Mouse (Mus musculus): ENCODE results near the gene E130114P18Rik. TPM values are rescaled to one million over a fixed set of nuclear protein-coding genes. Genes with fewer than 3 reads are reported as not detected.

The E130114P18Rik gene
- polyA plus RNA-seq, 1 experiment from 2014 or later = 11.6 TPM

DNA sequence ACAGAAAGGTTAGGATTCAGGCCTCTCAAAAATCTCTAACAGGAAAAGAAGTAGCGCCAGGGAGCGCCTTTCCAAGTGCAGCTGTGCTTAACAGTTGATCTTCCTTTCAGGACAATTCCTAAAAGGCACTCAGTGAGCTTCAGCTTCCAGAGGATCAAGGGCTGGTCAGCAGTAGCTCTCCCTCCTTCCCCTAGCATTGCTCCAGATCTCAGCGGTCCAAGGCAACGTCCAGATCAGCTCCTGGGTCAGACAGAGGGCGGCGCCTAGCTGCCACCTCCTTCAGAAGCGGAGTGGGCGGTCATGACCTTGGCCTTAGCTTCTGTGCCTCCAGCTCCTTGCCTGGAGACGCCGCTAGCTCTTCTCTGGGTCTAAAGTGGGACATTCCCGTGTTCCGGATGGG, 23.6 kb downstream of the E130114P18Rik start:
- no peak overlapping the region for H3K27ac ChIP-seq (ENCODE audit: low read length)
- no peak overlapping the region for H3K4me2 ChIP-seq (ENCODE audit: low read length)
- H3K9me3 ChIP-seq (replicated peaks; ENCODE audit: control insufficient read depth, low read length, poor library complexity, severe bottlenecking) = no peaks in the 10 kb centered on the region
- peaks cover 48% of the 10 kb centered on the region for H3K27me3 ChIP-seq (ENCODE audit: control insufficient read depth, insufficient read depth, low read depth, low read length)
- H3K4me3 ChIP-seq (ENCODE audit: low read depth, low read length) = no peak overlapping the region
- WGBS = 16% methylated on average over 12 of the region's 12 CpGs
- H3K9ac ChIP-seq (ENCODE audit: low read depth, low read length) = no peak overlapping the region
- H3K4me1 ChIP-seq (ENCODE audit: control insufficient read depth, insufficient read depth, low read length) = peaks cover 24% of the 10 kb centered on the region
- H3K36me3 ChIP-seq (ENCODE audit: control insufficient read depth, insufficient read depth, low read length) = no peaks in the 10 kb centered on the region
- no peak for ATAC-seq

DNA sequence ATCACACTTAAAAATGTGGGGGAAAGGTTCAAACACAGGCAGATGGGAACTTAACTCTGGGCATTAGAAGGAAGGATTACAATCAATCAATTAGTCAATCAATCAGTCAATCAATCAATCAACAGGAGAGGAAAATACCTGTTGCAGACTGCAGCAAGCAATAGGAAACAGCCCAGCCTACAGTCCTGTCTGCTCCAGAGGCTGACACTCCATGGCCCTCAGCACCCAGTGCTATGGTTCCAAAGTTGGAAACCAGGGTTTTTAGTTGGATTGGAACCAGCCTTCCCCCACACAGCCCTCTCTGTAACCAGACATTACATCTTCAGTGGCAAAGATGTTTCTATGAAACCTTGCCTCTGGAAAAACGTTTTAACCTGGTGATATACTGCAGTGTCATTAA, 24.4 kb downstream of the E130114P18Rik start:
- H3K27ac ChIP-seq (ENCODE audit: low read length) = no peak overlapping the region
- H3K4me3 ChIP-seq (ENCODE audit: low read depth, low read length) = no peak overlapping the region
- H3K27me3 ChIP-seq (ENCODE audit: control insufficient read depth, insufficient read depth, low read depth, low read length) = peaks cover 47% of the 10 kb centered on the region
- H3K36me3 ChIP-seq (ENCODE audit: control insufficient read depth, insufficient read depth, low read length) = no peaks in the 10 kb centered on the region
- no peak overlapping the region for H3K4me2 ChIP-seq (ENCODE audit: low read length)
- H3K9me3 ChIP-seq (replicated peaks; ENCODE audit: control insufficient read depth, low read length, poor library complexity, severe bottlenecking) = no peaks in the 10 kb centered on the region
- no peak overlapping the region for H3K9ac ChIP-seq (ENCODE audit: low read depth, low read length)
- WGBS = 15% methylated on average over 1 of the region's 1 CpGs
- no peak for ATAC-seq
- H3K4me1 ChIP-seq (ENCODE audit: control insufficient read depth, insufficient read depth, low read length) = peaks cover 20% of the 10 kb centered on the region

DNA sequence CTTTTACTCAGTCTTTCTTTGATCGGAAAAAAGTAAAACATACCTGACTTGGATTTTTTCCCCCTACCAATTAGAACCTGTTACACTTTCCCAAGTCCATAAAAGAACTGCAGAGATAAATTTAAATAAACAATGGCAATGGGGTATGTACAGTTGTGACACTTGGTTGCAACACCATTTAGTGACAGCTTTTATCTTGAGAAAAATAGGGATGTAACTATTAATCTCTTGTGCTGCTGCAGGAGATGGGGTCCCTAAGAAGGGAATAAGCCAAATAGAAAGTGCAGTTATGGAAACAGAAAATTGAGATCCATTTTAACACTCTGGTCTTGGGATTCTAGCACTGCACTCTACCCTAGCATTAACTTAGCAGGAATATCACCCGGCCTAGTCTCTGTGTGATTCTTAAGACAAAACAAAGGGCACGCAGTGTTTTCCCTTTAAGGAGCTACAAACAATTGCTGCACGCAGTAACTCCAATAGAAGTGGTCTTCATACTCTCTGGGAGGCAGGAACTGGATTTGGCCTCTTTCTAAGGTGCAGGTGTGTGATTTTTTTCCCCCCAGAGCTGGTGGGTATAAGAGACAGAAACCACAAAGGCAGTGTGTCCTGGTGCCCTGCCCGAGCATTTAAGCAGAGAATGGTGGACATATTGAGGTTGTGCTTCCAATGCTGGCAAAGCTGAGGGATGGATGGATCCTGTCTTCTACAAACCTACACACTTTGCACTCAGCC, 25.4 kb downstream of the E130114P18Rik start:
- Histone ChIP-seq H3K27ac (ENCODE audit: low read length) (no peak overlapping the region), H3K9ac (ENCODE audit: low read depth, low read length) (no peak overlapping the region), H3K4me2 (ENCODE audit: low read length) (peak overlapping the region; percentile 78), H3K36me3 (ENCODE audit: control insufficient read depth, insufficient read depth, low read length) (no peaks in the 10 kb centered on the region), H3K9me3 (replicated peaks; ENCODE audit: control insufficient read depth, low read length, poor library complexity, severe bottlenecking) (no peaks in the 10 kb centered on the region), H3K4me3 (ENCODE audit: low read depth, low read length) (peak overlapping the region; percentile 37; the same call in 1 of the 2 replicates), H3K4me1 (ENCODE audit: control insufficient read depth, insufficient read depth, low read length) (peaks cover 14% of the 10 kb centered on the region), H3K27me3 (ENCODE audit: control insufficient read depth, insufficient read depth, low read depth, low read length) (peaks cover 47% of the 10 kb centered on the region)
- WGBS = 21% methylated on average over 5 of the region's 5 CpGs
- ATAC-seq = no peak

DNA sequence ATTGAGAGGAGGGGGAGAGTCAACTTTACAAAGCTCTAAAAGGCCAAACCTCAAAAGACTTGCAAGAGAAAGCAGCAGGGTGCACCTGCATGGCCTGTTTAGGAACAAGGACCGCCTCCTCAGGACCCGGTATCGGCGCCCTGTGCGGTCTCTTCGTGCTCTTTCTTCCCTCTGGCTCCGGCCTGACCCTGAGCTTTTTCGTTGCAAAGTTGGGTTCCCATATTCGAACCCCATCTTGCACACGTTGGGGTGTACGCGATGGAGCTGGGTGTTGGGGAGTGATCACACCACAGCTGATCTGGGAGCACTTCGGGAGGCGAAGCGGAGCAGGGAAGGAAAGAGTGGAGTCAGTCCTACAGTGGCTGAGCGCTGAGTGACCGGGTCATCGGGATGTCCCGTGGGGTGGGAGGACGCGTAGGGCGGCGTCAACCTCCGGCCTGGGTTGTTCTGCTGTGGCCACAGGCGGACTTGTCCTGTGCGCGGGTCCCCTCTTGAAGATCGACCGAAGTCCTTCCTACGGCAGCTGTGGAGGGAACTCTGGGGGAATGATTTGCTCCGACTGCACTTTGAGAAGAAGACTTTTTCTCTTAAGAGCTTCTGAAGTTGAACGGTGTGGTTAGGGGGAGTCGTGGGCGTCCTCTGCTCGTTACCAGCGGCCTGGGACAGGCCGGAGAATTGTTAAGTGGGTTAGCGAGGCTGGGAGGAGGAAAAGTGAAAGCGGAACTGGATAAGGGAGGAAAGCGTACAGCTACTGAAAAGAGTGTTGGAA, 26.2 kb downstream of the E130114P18Rik start:
- peak overlapping the region; percentile 37 for H3K4me3 ChIP-seq (ENCODE audit: low read depth, low read length)
- H3K4me1 ChIP-seq (ENCODE audit: control insufficient read depth, insufficient read depth, low read length) = peaks cover 14% of the 10 kb centered on the region
- H3K27me3 ChIP-seq (ENCODE audit: control insufficient read depth, insufficient read depth, low read depth, low read length) = peaks cover 47% of the 10 kb centered on the region
- peak overlapping the region; percentile 53 for H3K27ac ChIP-seq (ENCODE audit: low read length)
- no peaks in the 10 kb centered on the region for H3K36me3 ChIP-seq (ENCODE audit: control insufficient read depth, insufficient read depth, low read length)
- ATAC-seq = peak; percentile 65
- H3K9ac ChIP-seq (ENCODE audit: low read depth, low read length) = peak overlapping the region; percentile 59
- WGBS = 1% methylated on average over 40 of the region's 40 CpGs
- H3K4me2 ChIP-seq (ENCODE audit: low read length) = peak overlapping the region; percentile 78
- H3K9me3 ChIP-seq (replicated peaks; ENCODE audit: control insufficient read depth, low read length, poor library complexity, severe bottlenecking) = no peaks in the 10 kb centered on the region

DNA sequence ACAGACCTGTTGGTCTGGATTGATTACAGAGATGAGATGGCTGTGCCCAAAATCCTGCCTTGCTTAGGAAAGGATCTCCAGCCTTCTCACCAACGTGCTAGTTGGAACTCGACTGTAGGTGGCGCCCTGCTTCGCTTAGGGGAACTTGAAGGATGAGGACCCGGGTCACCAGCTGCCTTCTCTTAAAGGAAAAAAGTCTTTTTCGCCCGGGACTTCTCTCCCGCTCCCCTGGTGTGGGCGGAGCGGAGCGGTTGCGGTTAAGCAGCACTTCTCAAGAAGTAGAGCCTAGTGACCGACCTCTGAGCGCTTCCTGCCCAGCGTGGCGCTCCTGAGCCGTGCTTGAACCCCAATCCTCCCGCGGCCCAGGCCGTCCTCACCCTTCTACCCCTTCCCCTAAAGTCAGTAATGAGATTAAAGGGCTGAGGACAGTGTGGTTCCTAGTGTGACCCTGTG, 26.8 kb downstream of the E130114P18Rik start:
- Histone ChIP-seq H3K36me3 (ENCODE audit: control insufficient read depth, insufficient read depth, low read length) (no peaks in the 10 kb centered on the region), H3K9me3 (replicated peaks; ENCODE audit: control insufficient read depth, low read length, poor library complexity, severe bottlenecking) (no peaks in the 10 kb centered on the region), H3K4me1 (ENCODE audit: control insufficient read depth, insufficient read depth, low read length) (peaks cover 14% of the 10 kb centered on the region), H3K9ac (ENCODE audit: low read depth, low read length) (peak overlapping the region; percentile 59; the same call in 1 of the 2 replicates), H3K27me3 (ENCODE audit: control insufficient read depth, insufficient read depth, low read depth, low read length) (peaks cover 45% of the 10 kb centered on the region), H3K27ac (ENCODE audit: low read length) (peak overlapping the region; percentile 53; the same call in 1 of the 2 replicates), H3K4me2 (ENCODE audit: low read length) (peak overlapping the region; percentile 78), H3K4me3 (ENCODE audit: low read depth, low read length) (peak overlapping the region; percentile 37)
- WGBS = 0% methylated on average over 20 of the region's 20 CpGs
- peak; percentile 67 for ATAC-seq

DNA sequence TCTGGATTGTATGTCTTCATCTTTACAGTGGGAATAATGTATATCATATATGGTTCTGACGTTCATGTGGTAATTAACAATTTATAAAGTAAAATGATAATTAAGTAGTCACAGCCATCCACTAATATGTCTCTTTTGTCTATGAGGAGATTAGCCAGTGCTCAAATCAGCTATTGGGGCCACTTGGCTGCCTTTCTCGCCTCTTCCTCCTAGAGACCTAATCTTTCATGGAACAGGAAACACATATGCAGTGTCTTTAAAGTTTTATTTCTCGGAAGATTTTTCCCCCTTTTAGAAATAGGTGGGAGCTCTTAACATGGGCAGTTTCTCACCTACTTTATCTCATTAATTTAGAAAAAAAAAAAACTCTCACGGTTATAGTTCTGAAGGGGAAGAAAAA, 27.5 kb downstream of the E130114P18Rik start:
- H3K27ac ChIP-seq (ENCODE audit: low read length) = no peak overlapping the region
- H3K36me3 ChIP-seq (ENCODE audit: control insufficient read depth, insufficient read depth, low read length) = no peaks in the 10 kb centered on the region
- peaks cover 18% of the 10 kb centered on the region for H3K4me1 ChIP-seq (ENCODE audit: control insufficient read depth, insufficient read depth, low read length)
- H3K27me3 ChIP-seq (ENCODE audit: control insufficient read depth, insufficient read depth, low read depth, low read length) = peaks cover 40% of the 10 kb centered on the region
- no peak overlapping the region for H3K4me3 ChIP-seq (ENCODE audit: low read depth, low read length)
- no peak overlapping the region for H3K9ac ChIP-seq (ENCODE audit: low read depth, low read length)
- ATAC-seq = no peak
- H3K4me2 ChIP-seq (ENCODE audit: low read length) = no peak overlapping the region
- 49% methylated on average over 4 of the region's 4 CpGs for WGBS
- H3K9me3 ChIP-seq (replicated peaks; ENCODE audit: control insufficient read depth, low read length, poor library complexity, severe bottlenecking) = no peaks in the 10 kb centered on the region

DNA sequence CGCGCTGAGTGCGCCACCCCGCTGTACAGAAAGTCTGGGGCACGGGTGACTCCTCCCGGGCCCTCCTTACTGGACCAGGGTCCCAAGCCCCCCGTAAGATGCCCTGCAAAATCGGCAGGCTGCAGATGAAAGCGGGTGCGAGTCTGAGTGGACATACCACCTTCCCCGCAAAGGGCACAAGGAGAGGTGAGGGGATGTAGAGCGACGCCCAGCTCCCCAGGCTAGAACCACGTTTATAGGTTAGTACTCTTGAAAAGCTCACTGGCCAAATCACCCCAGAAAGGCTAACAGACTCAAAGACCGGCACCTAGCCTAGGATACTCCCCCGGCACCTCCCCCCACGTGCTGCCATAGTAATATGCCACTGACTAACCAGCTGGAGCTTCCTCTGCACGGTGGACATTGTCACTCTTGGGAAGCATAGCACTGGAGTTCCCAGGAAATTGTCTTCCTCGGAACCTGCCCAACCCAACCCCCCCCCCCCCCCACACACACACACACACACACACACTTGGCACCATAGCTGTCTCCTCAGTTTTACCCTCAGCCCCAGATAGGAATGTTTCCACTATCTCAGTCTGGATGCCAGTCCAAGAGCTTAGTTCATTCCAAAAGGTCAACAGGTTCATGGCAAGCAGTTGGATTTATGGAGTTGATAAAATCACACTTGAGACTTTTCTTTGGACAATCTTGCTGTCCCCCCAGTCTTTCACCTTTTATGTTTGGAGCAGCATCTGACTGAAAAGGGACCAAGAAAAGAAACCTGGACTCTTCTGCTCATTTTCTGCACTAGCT, 31.6 kb downstream of the E130114P18Rik start:
- peak overlapping the region; percentile 92 for H3K4me2 ChIP-seq (ENCODE audit: low read length)
- peaks cover 6% of the 10 kb centered on the region for H3K27me3 ChIP-seq (ENCODE audit: control insufficient read depth, insufficient read depth, low read depth, low read length)
- no peak overlapping the region for H3K27ac ChIP-seq (ENCODE audit: low read length)
- peak; percentile 55 for ATAC-seq
- H3K4me3 ChIP-seq (ENCODE audit: low read depth, low read length) = peak overlapping the region; percentile 37
- peak overlapping the region; percentile 47; the same call in 1 of the 2 replicates for H3K9ac ChIP-seq (ENCODE audit: low read depth, low read length)
- 8% methylated on average over 19 of the region's 19 CpGs for WGBS
- no peaks in the 10 kb centered on the region for H3K36me3 ChIP-seq (ENCODE audit: control insufficient read depth, insufficient read depth, low read length)
- no peaks in the 10 kb centered on the region for H3K9me3 ChIP-seq (replicated peaks; ENCODE audit: control insufficient read depth, low read length, poor library complexity, severe bottlenecking)
- peaks cover 12% of the 10 kb centered on the region for H3K4me1 ChIP-seq (ENCODE audit: control insufficient read depth, insufficient read depth, low read length)

DNA sequence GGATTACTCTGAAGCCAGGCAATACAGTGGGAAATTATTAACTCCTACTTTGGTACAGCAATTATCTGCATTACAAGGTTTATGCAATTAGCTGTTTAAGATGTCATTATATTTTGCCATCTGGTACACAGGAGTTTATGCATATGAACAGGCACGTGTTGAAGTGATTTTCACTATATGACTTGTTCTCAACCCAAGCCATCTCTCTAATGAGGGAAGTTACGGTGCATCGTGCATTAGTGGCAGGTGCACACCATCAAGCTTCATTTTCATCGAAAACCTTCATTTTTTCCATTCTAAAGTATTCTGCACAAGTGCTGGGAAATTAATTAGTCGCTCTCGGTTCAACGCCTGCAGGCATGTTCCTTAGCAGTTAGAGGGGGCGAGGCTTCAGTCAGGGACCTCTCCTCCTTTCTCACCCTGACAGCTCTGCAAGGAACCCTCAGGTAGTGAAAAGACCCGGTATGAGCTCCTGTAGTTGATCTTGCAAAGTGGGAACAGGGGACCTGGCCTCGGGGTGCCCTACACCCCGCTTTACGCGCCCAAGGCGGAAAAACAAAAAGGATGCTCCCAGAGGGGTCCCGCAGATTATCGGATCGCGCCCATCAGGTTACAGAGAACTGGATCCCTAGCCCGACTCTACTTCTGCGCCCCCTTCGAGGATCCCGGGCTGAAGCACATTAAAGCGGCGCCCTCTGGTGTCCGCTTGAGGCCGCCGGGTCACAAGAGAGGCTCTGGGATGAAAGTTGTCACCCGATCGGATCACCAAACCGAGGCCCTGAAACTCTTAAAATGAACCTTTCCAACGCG, 32.4 kb downstream of the E130114P18Rik start:
- Histone ChIP-seq H3K9me3 (replicated peaks; ENCODE audit: control insufficient read depth, low read length, poor library complexity, severe bottlenecking) (no peaks in the 10 kb centered on the region), H3K27me3 (ENCODE audit: control insufficient read depth, insufficient read depth, low read depth, low read length) (no peaks in the 10 kb centered on the region), H3K4me3 (ENCODE audit: low read depth, low read length) (peak overlapping the region; percentile 37), H3K4me2 (ENCODE audit: low read length) (peak overlapping the region; percentile 92), H3K36me3 (ENCODE audit: control insufficient read depth, insufficient read depth, low read length) (no peaks in the 10 kb centered on the region), H3K4me1 (ENCODE audit: control insufficient read depth, insufficient read depth, low read length) (peaks cover 6% of the 10 kb centered on the region), H3K27ac (ENCODE audit: low read length) (no peak overlapping the region), H3K9ac (ENCODE audit: low read depth, low read length) (peak overlapping the region; percentile 47; the same call in 1 of the 2 replicates)
- peak; percentile 92 for ATAC-seq
- 5% methylated on average over 32 of the region's 32 CpGs for WGBS

Data from midbrain, embryonic 16.5 days (tissue).